Mouse (Mus musculus) heart, adult 2 months (tissue): Measurements from ENCODE around the gene Ephb3. TPM values are rescaled to one million over a fixed set of nuclear protein-coding genes. Genes with fewer than 3 reads are reported as not detected.

ENCODE experiments used
- DNase-seq, 2 experiments: peaks; one replicate each; pipeline ENCODE4 v3.0.0; 2021
- H3K27ac ChIP-seq: fragments of 200-600 bp; 2 replicates; pipeline ENCODE4 v1.8.1; 2022
- H3K27me3 ChIP-seq: fragments of 200-500 bp; 2 replicates; pipeline ENCODE4 v1.6.1; 2012; ENCODE audit warnings: mild to moderate bottlenecking, low read length, inconsistent platforms, mixed read lengths; ENCODE audit not compliant: control insufficient read depth, insufficient read depth
- H3K36me3 ChIP-seq: fragments of 200-500 bp; 2 replicates; pipeline ENCODE4 v1.6.1; 2012; ENCODE audit warnings: low read length, inconsistent platforms; ENCODE audit not compliant: control insufficient read depth, insufficient read depth
- H3K4me1 ChIP-seq: fragments of 200-500 bp; 2 replicates; pipeline ENCODE4 v1.6.1; 2011; ENCODE audit warnings: low read length; ENCODE audit not compliant: control insufficient read depth, insufficient read depth
- H3K4me3 ChIP-seq: fragments of 200-600 bp; 2 replicates; pipeline ENCODE4 v1.8.1; 2022
- H3K79me2 ChIP-seq: fragments of 200-500 bp; replicated peaks from 2 replicates; pipeline ENCODE4 v1.6.1; 2012; ENCODE audit warnings: mild to moderate bottlenecking, inconsistent platforms, low read length, moderate library complexity, mixed read lengths; ENCODE audit not compliant: control insufficient read depth, insufficient read depth
- H3K9ac ChIP-seq: fragments of 200-500 bp; 2 replicates; pipeline ENCODE4 v1.6.1; 2012; ENCODE audit warnings: low read depth, mild to moderate bottlenecking, control low read depth, inconsistent platforms, low read length, mixed read lengths
- CTCF ChIP-seq: fragments of 200-600 bp; IDR thresholded peaks from 2 replicates; pipeline ENCODE4 v1.8.1; 2022; ENCODE audit warnings: antibody characterized with exemption, mild to moderate bottlenecking, moderate library complexity
- EP300 ChIP-seq: fragments of 200-500 bp; IDR thresholded peaks from 2 replicates; pipeline ENCODE4 v1.6.1; 2011; ENCODE audit warnings: low read depth, low read length, control low read depth; ENCODE audit not compliant: insufficient read depth
- POLR2A ChIP-seq: fragments of 200-500 bp; IDR thresholded peaks from 2 replicates; pipeline ENCODE4 v1.6.1; 2011; ENCODE audit warnings: mild to moderate bottlenecking, low read depth, low read length, control low read depth; ENCODE audit not compliant: insufficient read depth
- WGBS: fragments of 180-500 bp; shearing (Covaris S2); methylation state at CpG from one replicate; pipeline ENCODE4 v1.1.7; 2018; 5-methylcytosine and 5-hydroxymethylcytosine counted together
- intact Hi-C: fragments of 180-260 bp; cut with DNase I; formaldehyde crosslinking; loops from one replicate; pipeline ENCODE4 v1.15.1; 2025
- polyA plus RNA-seq: library from polyadenylated mRNA; depleted of rRNA; stranded (reverse); fragments of >200 nt; gene quantifications from 2 replicates; pipeline ENCODE4 v1.2.3, GENCODE M21; 2012
- total RNA-seq, 2 experiments: library from RNA; stranded (reverse); gene quantifications; 2 replicates each; pipeline ENCODE4 v1.2.3; 2021

Ephb3 gene
- total and polyA plus RNA-seq, 3 experiments: 6.3 to 9.9 (median 7.0) TPM

- no peak overlapping the region for H3K4me3 ChIP-seq
- no peaks in the 10 kb centered on the region; the same call in 1 of the 2 replicates for H3K36me3 ChIP-seq
- no peaks in the 10 kb centered on the region for H3K27me3 ChIP-seq
- no peaks in the 10 kb centered on the region for H3K79me2 ChIP-seq
- intact Hi-C loops: no loop called here
- peaks cover 2% of the 10 kb centered on the region; the same call in 1 of the 2 replicates for H3K4me1 ChIP-seq
- H3K9ac ChIP-seq: no peak overlapping the region
- TF ChIP-seq EP300 (no peak), CTCF (no peak), POLR2A (no peak)
- no peak for DNase-seq
- 36% methylated on average over 4 of the region's 4 CpGs for WGBS
- H3K27ac ChIP-seq: no peak overlapping the region
These were observed 11.5 kb downstream of the Ephb3 start for GRCm38 (mm10) chr16:21216047-21216446.

DNA sequence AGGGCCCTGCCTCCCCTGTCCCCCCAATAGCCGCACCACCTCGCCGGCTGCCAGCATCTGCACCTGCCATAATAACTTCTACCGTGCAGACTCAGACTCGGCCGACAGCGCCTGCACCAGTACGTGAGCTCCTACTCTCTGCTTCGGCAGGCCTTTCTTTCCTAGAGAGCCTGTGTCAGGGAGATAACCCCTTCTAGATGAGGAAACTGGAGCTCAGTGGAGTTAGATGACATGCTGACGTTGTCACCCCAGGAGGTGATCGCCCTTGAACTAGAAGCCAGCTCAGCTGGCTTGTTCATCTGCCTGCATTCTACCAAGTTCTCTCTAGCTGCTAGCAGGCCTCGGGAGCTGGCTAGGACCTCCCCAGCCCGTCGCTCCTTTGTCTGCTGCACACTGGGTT is 12.7 kb downstream of the Ephb3 start:
- no peaks in the 10 kb centered on the region for H3K27me3 ChIP-seq
- H3K9ac ChIP-seq: no peak overlapping the region
- H3K4me1 ChIP-seq: no peaks in the 10 kb centered on the region; the same call in 1 of the 2 replicates
- WGBS: 76% methylated on average over 14 of the region's 14 CpGs
- no peak overlapping the region for H3K27ac ChIP-seq
- TF ChIP-seq EP300 (no peak), POLR2A (no peak)
- intact Hi-C loops: no loop called here
- no peak overlapping the region for H3K4me3 ChIP-seq
- no peak for DNase-seq
- no peaks in the 10 kb centered on the region for H3K79me2 ChIP-seq
- no peaks in the 10 kb centered on the region; the same call in 1 of the 2 replicates for H3K36me3 ChIP-seq

GRCm38 (mm10) chr16:21219656-21220055 is 15.1 kb downstream of the Ephb3 start:
- no peaks in the 10 kb centered on the region for H3K27me3 ChIP-seq
- no peak for TF ChIP-seq POLR2A
- TF ChIP-seq CTCF: no peak
- TF ChIP-seq EP300: no peak
- no peak overlapping the region for H3K4me3 ChIP-seq
- no peak overlapping the region for H3K27ac ChIP-seq
- intact Hi-C loops: no loop called here
- no peaks in the 10 kb centered on the region; the same call in 1 of the 2 replicates for H3K36me3 ChIP-seq
- no peaks in the 10 kb centered on the region; the same call in 1 of the 2 replicates for H3K4me1 ChIP-seq
- no peak for DNase-seq
- no peaks in the 10 kb centered on the region for H3K79me2 ChIP-seq
- WGBS: 41% methylated on average over 4 of the region's 4 CpGs
- no peak overlapping the region for H3K9ac ChIP-seq

GRCm38 (mm10) chr16:21223038-21223437 is 18.5 kb downstream of the Ephb3 start:
- WGBS: 54% methylated on average over 3 of the region's 3 CpGs
- intact Hi-C loops: no loop called here
- TF ChIP-seq POLR2A (no peak), CTCF (no peak), EP300 (no peak)
- no peak for DNase-seq
- Histone ChIP-seq H3K27ac (no peak overlapping the region), H3K36me3 (no peaks in the 10 kb centered on the region), H3K79me2 (no peaks in the 10 kb centered on the region), H3K9ac (no peak overlapping the region), H3K27me3 (no peaks in the 10 kb centered on the region), H3K4me3 (no peak overlapping the region), H3K4me1 (no peaks in the 10 kb centered on the region; the same call in 1 of the 2 replicates)

- DNase-seq: no peak
- H3K9ac ChIP-seq: no peak overlapping the region
- H3K27ac ChIP-seq: no peak overlapping the region
- no peaks in the 10 kb centered on the region for H3K79me2 ChIP-seq
- no peak overlapping the region for H3K4me3 ChIP-seq
- TF ChIP-seq POLR2A (no peak), CTCF (no peak), EP300 (no peak)
- no peaks in the 10 kb centered on the region for H3K36me3 ChIP-seq
- 56% methylated on average over 4 of the region's 4 CpGs for WGBS
- intact Hi-C loops: no loop called here
- no peaks in the 10 kb centered on the region for H3K27me3 ChIP-seq
- no peaks in the 10 kb centered on the region; the same call in 1 of the 2 replicates for H3K4me1 ChIP-seq
These were observed 20.2 kb downstream of the Ephb3 start for GRCm38 (mm10) chr16:21224648-21225240.

DNA sequence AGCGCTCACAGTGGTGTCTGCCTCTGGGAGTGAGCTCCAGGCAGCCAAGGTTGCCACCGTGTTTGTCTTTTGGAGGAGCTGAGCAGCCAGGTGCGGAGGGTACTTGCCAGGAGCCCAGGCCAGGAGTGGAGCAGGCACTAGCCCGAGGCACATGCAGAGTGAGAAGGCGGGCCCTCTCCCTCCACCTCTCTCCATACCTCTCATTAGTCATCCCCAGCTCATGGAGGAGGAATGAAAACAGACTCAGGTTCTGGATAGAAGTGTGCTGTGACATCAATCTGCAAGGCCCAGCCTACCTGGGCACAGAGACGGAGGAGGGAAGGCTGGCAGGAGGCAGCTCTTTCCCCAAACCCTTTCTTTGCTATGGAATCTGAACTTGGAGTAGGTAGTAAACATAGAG is 22.1 kb downstream of the Ephb3 start:
- intact Hi-C loops: no loop called here
- Histone ChIP-seq H3K4me3 (no peak overlapping the region), H3K79me2 (no peaks in the 10 kb centered on the region), H3K36me3 (no peaks in the 10 kb centered on the region), H3K9ac (no peak overlapping the region), H3K4me1 (no peaks in the 10 kb centered on the region), H3K27me3 (no peaks in the 10 kb centered on the region), H3K27ac (no peak overlapping the region)
- WGBS: 83% methylated on average over 6 of the region's 6 CpGs
- DNase-seq: no peak
- TF ChIP-seq EP300: no peak
- no peak for TF ChIP-seq POLR2A
- TF ChIP-seq CTCF: no peak
